Mouse (Mus musculus): Measurements from ENCODE around the gene Gm21988. TPM values are rescaled to one million over a fixed set of nuclear protein-coding genes. Genes with fewer than 3 reads are reported as not detected.

Gene Gm21988
- polyA plus RNA-seq, 1 experiment from 2014 or later: 11.5 TPM

- H3K9ac ChIP-seq (ENCODE audit: low read length): peak overlapping the region; percentile 47
- H3K4me1 ChIP-seq (ENCODE audit: control insufficient read depth, insufficient read depth, low read length): peaks cover 7% of the 10 kb centered on the region
- 0 out of 2 replicates have a peak, but pooled peaks cover 4% of the 10 kb centered on the region for H3K36me3 ChIP-seq (ENCODE audit: control insufficient read depth, insufficient read depth, low read length)
- no peak for ATAC-seq (ENCODE audit: insufficient read depth, low FRiP score, low TSS enrichment)
- peaks cover 27% of the 10 kb centered on the region for H3K27me3 ChIP-seq (ENCODE audit: control insufficient read depth, insufficient read depth, low read length)
- H3K4me3 ChIP-seq (ENCODE audit: low read depth, low read length): peak overlapping the region; percentile 24; the same call in 1 of the 2 replicates
- no peaks in the 10 kb centered on the region for H3K9me3 ChIP-seq (ENCODE audit: control insufficient read depth, low read length)
- no peak overlapping the region for H3K27ac ChIP-seq (ENCODE audit: low read depth, low read length)
- WGBS: 4% methylated on average over 10 of the region's 10 CpGs
- peak overlapping the region; percentile 40 for H3K4me2 ChIP-seq (ENCODE audit: low read depth)
- DNase-seq (ENCODE audit: low spot score): peak; percentile 64
Observed at GRCm38 (mm10) chr11:70232546-70232945, 7.1 kb downstream of the Gm21988 start.

GRCm38 (mm10) chr11:70230239-70230727 lies 9.3 kb downstream of the Gm21988 start:
- H3K9me3 ChIP-seq (ENCODE audit: control insufficient read depth, low read length): no peaks in the 10 kb centered on the region
- 0 out of 2 replicates have a peak, but pooled peaks cover 2% of the 10 kb centered on the region for H3K36me3 ChIP-seq (ENCODE audit: control insufficient read depth, insufficient read depth, low read length)
- H3K4me3 ChIP-seq (ENCODE audit: low read depth, low read length): peak overlapping the region; percentile 21
- H3K4me2 ChIP-seq (ENCODE audit: low read depth): peak overlapping the region; percentile 26; the same call in 1 of the 2 replicates
- 1% methylated on average over 30 of the region's 32 CpGs for WGBS
- H3K4me1 ChIP-seq (ENCODE audit: control insufficient read depth, insufficient read depth, low read length): peaks cover 5% of the 10 kb centered on the region; the same call in 1 of the 2 replicates
- H3K27ac ChIP-seq (ENCODE audit: low read depth, low read length): no peak overlapping the region
- peak; percentile 56 for ATAC-seq (ENCODE audit: insufficient read depth, low FRiP score, low TSS enrichment)
- H3K27me3 ChIP-seq (ENCODE audit: control insufficient read depth, insufficient read depth, low read length): peaks cover 50% of the 10 kb centered on the region
- peak; percentile 90 for DNase-seq (ENCODE audit: low spot score)
- H3K9ac ChIP-seq (ENCODE audit: low read length): no peak overlapping the region; the same call in 1 of the 2 replicates

- Histone ChIP-seq H3K27ac (ENCODE audit: low read depth, low read length) (no peak within 1 kb of the TSS), H3K36me3 (ENCODE audit: control insufficient read depth, insufficient read depth, low read length) (no peaks in the 10 kb centered on the region), H3K4me2 (ENCODE audit: low read depth) (peak within 1 kb of the TSS; percentile 39), H3K27me3 (ENCODE audit: control insufficient read depth, insufficient read depth, low read length) (peaks cover 55% of the 10 kb centered on the region), H3K9ac (ENCODE audit: low read length) (peak within 1 kb of the TSS; percentile 5; the same call in 1 of the 2 replicates), H3K4me1 (ENCODE audit: control insufficient read depth, insufficient read depth, low read length) (peaks cover 5% of the 10 kb centered on the region; the same call in 1 of the 2 replicates), H3K9me3 (ENCODE audit: control insufficient read depth, low read length) (no peaks in the 10 kb centered on the region), H3K4me3 (ENCODE audit: low read depth, low read length) (peak within 1 kb of the TSS; percentile 21)
- DNase-seq (ENCODE audit: low spot score): peak; percentile 42
- WGBS: 3% methylated on average over 39 of the region's 39 CpGs
- no peak for ATAC-seq (ENCODE audit: insufficient read depth, low FRiP score, low TSS enrichment)
Observed at GRCm38 (mm10) chr11:70229260-70230010, 10.2 kb downstream of the Gm21988 start, which contains the start of gene Bcl6b. Bcl6b (minus strand) TSS chr11:70229798.

DNA sequence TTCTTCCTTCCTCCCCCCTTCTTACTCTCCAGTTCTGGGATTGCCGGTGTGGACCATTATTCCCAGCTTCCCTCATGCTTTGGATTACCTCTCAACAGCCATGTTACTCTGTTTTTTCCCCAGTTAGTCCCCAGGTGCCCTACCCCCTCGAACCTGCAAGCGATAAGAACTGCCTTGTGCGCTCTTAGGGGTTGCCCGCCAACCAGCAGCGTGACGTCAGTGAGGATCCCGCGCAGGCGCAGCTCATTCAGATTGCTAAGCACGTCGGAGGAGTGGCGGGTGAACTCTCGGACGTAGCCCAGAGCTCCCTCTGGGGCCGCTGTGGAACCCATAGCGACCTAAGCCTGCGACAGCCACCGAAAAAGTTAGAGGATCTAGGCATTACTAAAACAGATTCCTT lies 10.8 kb downstream of the Gm21988 start:
- Histone ChIP-seq H3K36me3 (ENCODE audit: control insufficient read depth, insufficient read depth, low read length) (no peaks in the 10 kb centered on the region), H3K9ac (ENCODE audit: low read length) (no peak overlapping the region), H3K4me1 (ENCODE audit: control insufficient read depth, insufficient read depth, low read length) (peaks cover 5% of the 10 kb centered on the region; the same call in 1 of the 2 replicates), H3K4me2 (ENCODE audit: low read depth) (peak overlapping the region; percentile 39), H3K27ac (ENCODE audit: low read depth, low read length) (no peak overlapping the region), H3K27me3 (ENCODE audit: control insufficient read depth, insufficient read depth, low read length) (peaks cover 55% of the 10 kb centered on the region), H3K4me3 (ENCODE audit: low read depth, low read length) (peak overlapping the region; percentile 21), H3K9me3 (ENCODE audit: control insufficient read depth, low read length) (no peaks in the 10 kb centered on the region)
- DNase-seq (ENCODE audit: low spot score) (peak; percentile 89), ATAC-seq (ENCODE audit: insufficient read depth, low FRiP score, low TSS enrichment) (no peak)
- under 1% methylated on average over 19 of the region's 19 CpGs for WGBS

DNA sequence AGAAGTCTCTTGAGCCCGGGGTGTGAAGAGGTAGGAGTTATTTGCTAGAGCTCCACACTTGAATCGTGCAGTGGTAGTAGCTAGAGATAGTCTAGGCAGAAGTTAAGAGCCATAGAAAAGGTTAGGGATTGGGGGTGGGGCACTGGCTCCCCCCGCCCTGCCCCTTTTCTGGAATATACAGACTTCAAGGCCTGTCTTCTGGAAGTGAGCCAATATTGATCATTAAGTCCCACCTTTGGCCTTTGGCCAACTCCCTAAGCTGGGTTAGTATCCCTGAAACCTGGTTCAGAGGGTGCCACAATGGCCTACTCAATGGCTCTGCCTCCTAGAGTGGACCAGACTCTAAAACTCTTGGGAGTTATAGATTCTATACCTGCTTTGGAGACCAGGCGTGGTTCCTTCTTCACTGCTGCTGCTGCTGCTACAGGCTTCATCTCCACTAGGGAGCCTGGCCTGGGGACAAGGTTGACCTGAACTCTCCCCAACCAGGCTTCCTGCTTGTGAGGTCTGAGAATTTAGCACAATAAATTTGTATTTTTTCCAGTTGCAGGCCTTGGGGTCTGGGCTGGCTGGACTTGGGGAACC lies 11.9 kb downstream of the Gm21988 start:
- Histone ChIP-seq H3K4me3 (ENCODE audit: low read depth, low read length) (no peak overlapping the region), H3K4me1 (ENCODE audit: control insufficient read depth, insufficient read depth, low read length) (peaks cover 5% of the 10 kb centered on the region; the same call in 1 of the 2 replicates), H3K9me3 (ENCODE audit: control insufficient read depth, low read length) (no peaks in the 10 kb centered on the region), H3K4me2 (ENCODE audit: low read depth) (peak overlapping the region; percentile 39), H3K27ac (ENCODE audit: low read depth, low read length) (no peak overlapping the region), H3K9ac (ENCODE audit: low read length) (no peak overlapping the region), H3K27me3 (ENCODE audit: control insufficient read depth, insufficient read depth, low read length) (peaks cover 55% of the 10 kb centered on the region), H3K36me3 (ENCODE audit: control insufficient read depth, insufficient read depth, low read length) (no peaks in the 10 kb centered on the region)
- no peak for DNase-seq (ENCODE audit: low spot score)
- no peak for ATAC-seq (ENCODE audit: insufficient read depth, low FRiP score, low TSS enrichment)
- WGBS: 85% methylated on average over 4 of the region's 4 CpGs

GRCm38 (mm10) chr11:70227126-70227525 lies 12.5 kb downstream of the Gm21988 start:
- no peak for DNase-seq (ENCODE audit: low spot score)
- H3K36me3 ChIP-seq (ENCODE audit: control insufficient read depth, insufficient read depth, low read length): no peaks in the 10 kb centered on the region
- peak overlapping the region; percentile 20 for H3K4me2 ChIP-seq (ENCODE audit: low read depth)
- H3K9me3 ChIP-seq (ENCODE audit: control insufficient read depth, low read length): no peaks in the 10 kb centered on the region
- peaks cover 55% of the 10 kb centered on the region for H3K27me3 ChIP-seq (ENCODE audit: control insufficient read depth, insufficient read depth, low read length)
- peaks cover 5% of the 10 kb centered on the region; the same call in 1 of the 2 replicates for H3K4me1 ChIP-seq (ENCODE audit: control insufficient read depth, insufficient read depth, low read length)
- WGBS: 35% methylated on average over 5 of the region's 5 CpGs
- H3K27ac ChIP-seq (ENCODE audit: low read depth, low read length): no peak overlapping the region
- H3K4me3 ChIP-seq (ENCODE audit: low read depth, low read length): peak overlapping the region; percentile 15; the same call in 1 of the 2 replicates
- no peak for ATAC-seq (ENCODE audit: insufficient read depth, low FRiP score, low TSS enrichment)
- H3K9ac ChIP-seq (ENCODE audit: low read length): no peak overlapping the region

GRCm38 (mm10) chr11:70226602-70226890 lies 13.1 kb downstream of the Gm21988 start:
- Histone ChIP-seq H3K4me3 (ENCODE audit: low read depth, low read length) (peak overlapping the region; percentile 15; the same call in 1 of the 2 replicates), H3K27me3 (ENCODE audit: control insufficient read depth, insufficient read depth, low read length) (peaks cover 55% of the 10 kb centered on the region), H3K27ac (ENCODE audit: low read depth, low read length) (no peak overlapping the region), H3K9me3 (ENCODE audit: control insufficient read depth, low read length) (no peaks in the 10 kb centered on the region), H3K4me2 (ENCODE audit: low read depth) (peak overlapping the region; percentile 20), H3K9ac (ENCODE audit: low read length) (no peak overlapping the region), H3K36me3 (ENCODE audit: control insufficient read depth, insufficient read depth, low read length) (no peaks in the 10 kb centered on the region), H3K4me1 (ENCODE audit: control insufficient read depth, insufficient read depth, low read length) (peaks cover 9% of the 10 kb centered on the region; the same call in 1 of the 2 replicates)
- no peak for DNase-seq (ENCODE audit: low spot score)
- 6% methylated on average over 18 of the region's 18 CpGs for WGBS
- no peak for ATAC-seq (ENCODE audit: insufficient read depth, low FRiP score, low TSS enrichment)

- Histone ChIP-seq H3K36me3 (ENCODE audit: control insufficient read depth, insufficient read depth, low read length) (no peaks in the 10 kb centered on the region), H3K4me1 (ENCODE audit: control insufficient read depth, insufficient read depth, low read length) (peaks cover 9% of the 10 kb centered on the region; the same call in 1 of the 2 replicates), H3K4me2 (ENCODE audit: low read depth) (peak overlapping the region; percentile 20), H3K9ac (ENCODE audit: low read length) (no peak overlapping the region), H3K9me3 (ENCODE audit: control insufficient read depth, low read length) (no peaks in the 10 kb centered on the region), H3K27me3 (ENCODE audit: control insufficient read depth, insufficient read depth, low read length) (peaks cover 55% of the 10 kb centered on the region), H3K27ac (ENCODE audit: low read depth, low read length) (no peak overlapping the region), H3K4me3 (ENCODE audit: low read depth, low read length) (peak overlapping the region; percentile 15; the same call in 1 of the 2 replicates)
- DNase-seq (ENCODE audit: low spot score) (no peak), ATAC-seq (ENCODE audit: insufficient read depth, low FRiP score, low TSS enrichment) (no peak)
- whole genome bisulfite sequencing: 19% methylated on average over 27 of the region's 27 CpGs
Observed at GRCm38 (mm10) chr11:70225798-70226601, 13.6 kb downstream of the Gm21988 start.

Measured in neural tube, embryonic 11.5 days (tissue).